Mouse (Mus musculus) adrenal gland, postnatal 36 days (tissue): Measurements from ENCODE around the gene Anks1. TPM values are rescaled to one million over a fixed set of nuclear protein-coding genes. Genes with fewer than 3 reads are reported as not detected.
A peak's percentile ranks its signal among the peaks of the same experiment; 100 is the strongest.

Experiments
- DNase-seq, 2 experiments: peaks; one replicate each; pipeline ENCODE4 v3.0.0; 2021; ENCODE audit warnings: mixed read lengths in 1 of 2
- total RNA-seq, 2 experiments: library from RNA; stranded (reverse); gene quantifications; 2 replicates each; pipeline ENCODE4 v1.2.3; 2021

The Anks1 gene
- total RNA-seq, 2 experiments from 2014 or later, result 22.3 to 27.7 TPM

DNA sequence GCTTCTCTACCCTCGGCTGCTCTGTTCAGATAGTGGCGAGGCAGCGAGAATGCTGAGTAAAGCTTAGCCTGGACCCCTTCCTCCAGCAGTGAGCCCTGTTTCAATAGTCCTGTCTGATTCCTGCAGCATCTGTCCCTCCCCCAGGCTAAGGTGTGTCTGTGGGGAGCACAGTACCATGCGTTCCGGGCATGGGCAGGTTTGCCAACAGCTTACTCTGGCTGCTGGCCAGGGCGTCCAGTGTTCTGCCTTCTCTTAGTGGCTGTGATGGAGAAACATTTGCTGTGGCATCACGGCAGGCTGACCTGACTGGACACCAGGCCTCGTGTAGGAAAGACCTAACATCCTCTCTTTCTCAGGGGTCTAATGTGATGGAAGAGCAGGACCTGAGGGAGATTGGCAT is 141.1 kb downstream of the Anks1 start:
- DNase-seq, result peak in 1 of 2 experiments; percentile 64

DNA sequence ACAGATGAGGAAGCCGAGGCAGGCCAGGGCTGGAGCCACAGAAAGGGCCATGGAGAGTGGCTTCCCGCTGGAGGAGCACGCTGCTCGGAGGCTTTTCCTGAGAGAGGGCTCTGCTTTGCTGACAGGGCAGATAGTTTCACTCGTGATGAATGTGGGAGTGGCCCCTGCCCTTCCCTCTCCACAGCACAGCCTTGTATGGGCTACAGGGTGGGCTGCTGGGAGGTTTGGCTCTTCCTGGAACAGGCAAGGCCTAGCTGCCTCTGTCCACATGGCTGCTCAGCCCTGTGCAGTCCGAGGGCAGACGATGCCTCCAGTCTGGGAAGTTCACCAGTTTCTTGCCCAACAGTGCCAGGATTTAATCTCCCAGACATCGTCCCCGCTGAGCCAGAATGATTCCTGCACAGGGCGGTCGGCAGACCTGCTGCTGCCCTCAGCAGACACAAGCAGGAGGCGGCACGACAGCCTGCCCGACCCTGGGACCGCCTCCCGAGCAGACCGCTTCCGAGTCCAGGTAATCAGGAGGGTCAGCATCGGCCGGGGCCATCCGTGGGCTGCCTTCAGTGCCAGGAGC is 143.3 kb downstream of the Anks1 start:
- no peak for DNase-seq

DNA sequence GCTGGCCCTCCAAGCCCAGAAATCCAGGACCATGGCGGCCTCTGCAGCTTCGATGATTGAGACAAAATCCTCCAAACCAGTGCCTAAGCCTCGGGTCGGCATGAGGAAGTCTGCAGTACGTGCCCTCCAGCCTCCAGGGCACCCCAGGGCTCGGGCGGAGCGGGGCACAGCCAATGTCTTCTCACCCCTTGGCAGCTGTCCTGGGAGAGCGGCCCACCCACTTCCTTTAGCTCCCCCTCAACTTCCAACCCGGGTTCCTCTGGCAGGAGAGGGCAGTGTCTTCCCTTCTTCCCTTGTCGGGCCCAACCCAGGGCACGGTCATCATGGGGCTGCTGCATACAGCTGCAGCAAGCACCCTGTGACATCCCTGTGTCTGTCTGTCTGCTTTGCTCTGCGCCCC is 149.2 kb downstream of the Anks1 start:
- no peak for DNase-seq

DNA sequence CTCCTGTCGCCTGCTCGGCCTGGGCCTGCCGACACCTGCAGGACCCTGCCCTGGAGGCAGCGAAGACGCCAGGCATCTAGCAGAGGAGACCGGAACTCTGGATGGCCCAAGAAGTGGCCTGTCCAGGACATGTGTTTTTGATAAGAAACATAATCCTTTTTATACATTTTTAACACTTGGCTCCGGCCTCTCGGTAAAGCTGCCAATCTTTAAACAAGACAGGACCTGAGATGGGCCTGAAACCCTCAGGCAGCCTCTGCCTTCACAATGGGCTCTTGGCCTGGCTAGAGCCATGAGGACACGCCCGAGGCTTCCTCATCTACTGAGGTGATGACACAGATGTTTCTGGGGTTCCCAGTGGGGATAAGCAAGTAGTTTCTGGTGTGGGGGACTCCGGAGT is 151.6 kb downstream of the Anks1 start:
- no peak for DNase-seq

DNA sequence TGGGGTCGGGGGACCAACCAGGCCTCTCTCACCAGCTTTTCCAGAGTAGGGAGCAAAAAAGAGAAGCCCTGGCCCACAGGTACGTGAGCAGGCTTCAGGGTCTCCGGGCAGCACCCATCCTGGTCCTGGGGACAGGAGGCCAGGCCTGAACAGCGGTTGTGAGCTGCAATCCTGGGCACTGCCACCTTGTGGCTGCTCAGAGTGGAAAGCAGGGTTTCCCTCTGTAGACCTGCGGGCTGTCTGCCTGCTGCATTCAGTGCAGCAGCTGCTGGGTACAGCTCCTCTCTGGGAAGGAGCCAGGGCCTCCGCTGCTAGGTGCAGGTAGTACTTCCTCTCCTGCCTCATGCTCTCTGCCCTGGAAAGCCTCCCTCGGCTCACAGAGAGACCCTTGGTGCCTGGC is 152.4 kb downstream of the Anks1 start:
- DNase-seq, result peak; percentile 35 to 52

DNA sequence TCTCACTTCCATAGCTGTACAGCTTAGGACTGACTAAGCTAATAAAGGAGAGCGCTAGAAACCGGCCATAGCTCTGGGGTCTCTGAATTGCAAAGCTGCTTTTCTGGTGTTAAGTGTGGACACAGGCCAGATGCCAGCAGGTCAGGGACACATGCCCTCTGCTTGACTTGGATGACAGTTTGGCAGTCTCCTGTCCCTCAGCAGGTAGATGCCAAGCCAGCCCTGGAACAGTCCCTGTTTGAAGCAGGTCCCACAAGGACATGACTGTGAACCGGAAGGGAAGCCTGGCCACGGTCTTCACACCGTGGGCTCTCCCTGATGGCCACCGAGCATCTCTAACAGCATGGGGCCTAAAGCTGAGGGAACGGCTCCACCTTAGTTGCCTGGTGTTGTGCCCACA is 153.6 kb downstream of the Anks1 start:
- peak in 1 of 2 experiments; percentile 37 for DNase-seq

DNA sequence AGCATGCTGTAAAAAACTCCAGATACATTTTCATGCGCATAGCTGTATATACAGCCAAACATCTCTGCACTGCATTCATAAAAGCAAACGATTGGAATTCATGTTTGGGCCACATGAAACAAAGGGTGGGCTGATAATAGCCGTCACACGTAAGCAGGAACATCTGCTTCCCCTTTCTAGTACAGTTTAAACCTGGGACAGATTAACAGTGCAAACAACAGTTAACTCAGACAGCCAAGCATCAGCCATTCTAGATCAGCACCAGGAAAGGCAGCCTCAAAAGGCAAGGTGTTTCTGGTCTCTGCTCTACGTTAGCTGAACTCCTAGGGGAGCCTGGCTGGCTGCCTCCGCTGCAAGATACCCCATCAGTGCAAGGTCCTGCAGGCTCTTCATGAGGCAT is 154.1 kb downstream of the Anks1 start:
- DNase-seq, result no peak

DNA sequence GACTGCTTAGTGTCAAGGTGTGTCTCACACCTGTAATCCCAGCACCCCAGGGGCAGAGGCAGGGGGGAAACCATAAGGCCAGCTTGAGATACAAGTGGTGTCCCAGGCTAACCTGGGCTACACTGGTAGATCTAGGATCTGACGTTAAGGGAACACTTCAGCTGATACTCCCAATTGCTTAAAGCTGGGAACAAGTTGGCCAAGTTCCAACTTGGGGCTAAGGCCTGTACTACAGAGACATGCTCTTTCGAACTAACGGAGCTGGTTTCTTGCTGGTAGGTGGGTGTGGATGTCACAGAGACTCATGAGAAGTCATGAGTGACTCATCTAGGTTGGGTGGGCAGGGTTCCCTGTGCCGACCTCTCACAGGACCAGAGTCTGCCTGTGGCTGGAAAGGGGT is 158.2 kb downstream of the Anks1 start:
- no peak for DNase-seq

DNA sequence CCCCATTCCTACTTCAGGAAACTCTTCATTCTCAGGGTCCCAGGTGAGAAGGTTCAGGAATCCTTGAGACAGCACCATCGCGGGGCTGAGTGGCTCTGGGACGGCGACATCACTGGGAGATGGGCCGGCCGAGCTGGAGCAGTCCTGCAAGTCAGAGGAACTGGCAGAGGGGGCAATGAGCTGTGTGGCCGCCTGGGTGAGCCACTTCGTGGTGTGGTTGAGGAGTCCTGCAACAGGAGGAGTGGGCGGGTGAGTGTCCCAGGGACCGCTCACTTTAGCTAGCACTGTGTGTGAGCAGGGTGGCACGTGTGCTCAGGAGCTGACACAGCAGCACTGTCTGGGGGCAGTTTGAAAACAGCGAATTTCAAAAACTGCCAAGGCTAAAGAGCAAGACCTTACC is 160.3 kb downstream of the Anks1 start:
- no peak for DNase-seq

DNA sequence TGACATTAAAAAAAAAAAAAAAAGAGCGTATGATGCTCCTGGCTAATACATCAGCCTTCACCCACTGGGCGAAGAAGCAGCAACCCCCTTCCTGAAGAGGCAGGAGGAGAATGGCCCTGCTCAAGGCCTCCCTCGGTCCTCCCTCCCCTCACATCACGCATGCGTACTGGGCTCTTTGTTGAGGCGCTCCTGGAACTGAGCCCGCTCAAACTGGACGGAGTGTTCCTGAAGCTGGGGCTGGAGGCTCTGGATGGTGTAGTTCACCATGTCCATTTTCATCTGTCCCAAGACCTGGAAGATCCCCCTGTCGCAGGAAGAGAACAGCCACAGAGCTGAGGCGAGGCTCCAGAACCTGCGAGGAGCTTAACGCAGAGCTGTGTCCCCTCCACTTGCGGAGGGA is 161.2 kb downstream of the Anks1 start:
- DNase-seq, result peak; percentile 85 to 91

DNA sequence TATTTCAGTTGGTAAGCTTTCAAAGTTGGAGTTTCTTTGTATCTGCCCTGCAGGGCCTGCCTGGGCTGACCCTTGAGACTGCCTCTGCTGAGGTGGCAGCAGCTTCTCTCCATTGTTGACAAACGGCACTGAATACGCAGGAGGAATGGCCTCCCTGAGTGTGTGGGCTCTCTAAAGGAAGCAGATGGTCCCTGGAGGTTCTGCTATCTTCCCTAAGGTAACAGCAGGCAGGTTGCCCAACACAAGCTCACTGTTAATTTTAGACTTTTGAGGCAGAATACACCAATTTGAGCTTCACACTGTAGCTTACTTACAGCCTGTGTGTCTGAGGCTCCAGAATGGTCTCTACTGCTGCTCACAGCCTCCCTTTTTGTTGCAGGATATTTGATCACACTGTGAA is 163.6 kb downstream of the Anks1 start:
- no peak for DNase-seq

DNA sequence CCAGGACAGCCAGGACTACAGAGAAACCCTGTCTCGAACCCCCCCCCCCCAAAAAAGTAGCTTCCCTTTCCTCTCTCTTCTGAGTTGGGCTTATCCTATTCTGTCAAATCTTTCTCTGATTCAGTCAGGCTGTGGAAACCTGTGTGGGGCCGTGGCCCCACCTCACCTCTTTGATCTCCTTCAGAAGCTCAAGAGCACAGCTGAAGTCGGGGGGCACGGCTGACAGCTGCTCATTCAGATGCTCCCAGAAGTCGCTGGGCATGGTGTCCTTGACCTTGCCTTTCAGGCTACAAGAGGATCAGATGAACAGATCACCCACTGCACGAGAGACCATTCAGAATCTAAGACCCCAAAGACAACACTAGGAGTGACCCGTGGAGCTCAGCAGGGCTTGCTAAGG is 165.4 kb downstream of the Anks1 start:
- no peak for DNase-seq

DNA sequence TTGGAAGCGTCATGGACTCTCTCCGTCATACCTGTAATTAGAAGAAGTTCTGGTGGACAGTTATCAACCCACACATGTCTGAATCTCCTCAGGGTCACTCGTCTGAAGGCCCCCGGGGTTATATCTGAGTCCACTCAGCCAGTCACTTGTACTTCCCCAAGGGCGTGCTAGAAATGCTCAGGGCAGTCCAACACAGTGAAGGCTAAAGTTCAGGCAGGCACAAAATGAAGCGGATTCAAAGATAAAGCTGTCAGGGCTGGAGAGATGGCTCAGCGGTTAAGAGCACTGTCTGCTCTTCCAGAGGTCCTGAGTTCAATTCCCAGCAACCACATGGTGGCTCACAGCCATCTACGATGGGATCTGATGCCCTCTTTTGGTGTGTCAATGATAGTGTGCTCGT is 168.9 kb downstream of the Anks1 start:
- no peak for DNase-seq

DNA sequence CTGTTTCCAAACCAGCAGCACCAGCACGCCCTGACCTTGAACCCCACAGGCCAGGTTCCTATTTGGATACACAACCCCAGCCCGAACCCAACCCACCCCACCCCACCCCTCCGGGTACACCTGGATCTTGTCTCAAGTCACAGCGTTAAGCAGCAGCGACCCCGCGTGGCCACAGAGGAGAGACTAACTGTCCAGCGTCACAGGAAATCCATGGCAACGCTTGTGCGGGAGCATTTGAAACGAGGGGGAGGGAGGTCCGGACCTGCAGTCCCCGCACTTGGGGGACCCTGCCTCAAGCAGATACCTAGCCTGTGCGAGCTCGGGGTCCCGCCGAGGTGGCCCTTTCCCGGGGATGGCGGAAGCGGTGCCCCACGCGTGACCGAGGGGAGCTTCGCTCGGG is 170.5 kb downstream of the Anks1 start:
- DNase-seq, result peak; percentile 91 to 93

DNA sequence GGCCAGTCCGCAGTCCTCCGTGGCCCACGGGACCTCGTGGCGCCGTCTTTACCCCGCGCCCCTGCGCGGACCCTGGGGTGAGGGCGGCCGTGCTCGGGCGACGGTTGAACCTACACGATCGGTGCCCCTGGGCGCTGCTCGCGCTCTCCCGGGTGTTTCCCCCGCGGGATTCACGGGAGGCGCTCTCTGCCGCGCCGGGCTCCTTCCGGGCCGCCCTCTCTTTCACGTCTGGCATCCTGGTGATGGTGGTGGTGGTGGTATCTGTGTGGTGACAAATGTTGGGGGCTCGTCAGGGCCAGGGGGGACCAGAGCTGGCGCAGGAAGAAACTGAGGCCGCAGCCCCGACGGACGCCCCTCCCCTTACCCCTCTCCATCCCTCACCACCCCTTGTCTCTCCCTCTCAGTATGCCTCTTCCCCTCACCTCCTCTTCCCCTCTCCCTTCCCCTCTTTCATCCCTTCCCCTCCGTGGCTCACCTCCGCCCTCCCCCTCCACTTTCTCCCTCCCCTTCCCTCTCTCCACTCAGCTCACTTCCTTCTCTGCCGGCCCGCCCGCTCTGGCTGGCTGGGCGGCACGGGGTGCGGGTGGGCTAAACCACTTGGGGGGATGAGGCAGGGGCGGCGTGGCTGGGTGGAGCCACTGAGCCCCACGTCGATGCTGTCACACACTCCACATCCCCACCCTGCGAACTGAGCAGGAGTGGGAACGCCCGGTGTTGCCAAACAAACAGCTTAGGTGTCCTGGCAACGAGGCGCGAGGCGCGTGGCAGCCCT is 171.1 kb downstream of the Anks1 start, which contains the start of gene Tcp11:
Gene Tcp11, minus strand, starts transcription at position 595 of the 772 bp plus-strand sequence.
- peak; percentile 24 to 39 for DNase-seq

DNA sequence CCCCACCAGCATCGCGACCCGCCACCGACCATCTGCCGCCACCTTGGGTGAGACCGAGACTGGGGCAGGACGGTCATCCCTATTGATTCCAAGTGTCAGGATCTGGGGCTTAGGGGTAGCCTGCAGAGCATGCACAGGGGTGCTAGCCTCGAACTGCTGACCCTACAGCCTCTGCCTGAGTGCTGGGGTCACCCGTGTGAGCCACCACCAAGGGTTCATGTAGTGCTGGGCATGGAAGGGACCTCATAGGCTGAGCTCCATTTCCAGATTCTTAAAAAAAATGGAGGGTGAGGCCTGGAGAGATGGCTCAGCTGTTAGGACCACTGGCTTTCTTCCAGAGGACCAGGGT is 171.7 kb downstream of the Anks1 start:
- DNase-seq, result no peak

DNA sequence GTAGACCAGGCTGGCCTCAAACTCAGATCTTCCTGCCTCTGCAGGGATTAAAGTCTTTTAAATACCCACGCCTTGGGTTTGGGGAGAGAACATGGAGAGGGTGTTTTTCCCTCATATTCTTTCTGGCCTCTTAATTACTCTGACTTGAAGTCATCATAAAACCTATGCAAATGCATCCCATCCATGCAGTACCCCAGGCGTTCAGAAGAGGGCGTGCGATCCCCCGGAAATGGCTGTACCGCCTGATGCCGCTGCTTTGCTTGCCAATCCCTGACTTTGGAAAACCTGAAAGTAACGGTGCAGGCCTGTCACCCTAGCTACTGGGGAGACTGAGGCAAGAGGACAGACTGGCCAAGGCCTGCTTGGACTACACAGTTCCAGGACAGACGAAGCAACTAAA is 172.3 kb downstream of the Anks1 start:
- DNase-seq, result peak; percentile 64 to 68

DNA sequence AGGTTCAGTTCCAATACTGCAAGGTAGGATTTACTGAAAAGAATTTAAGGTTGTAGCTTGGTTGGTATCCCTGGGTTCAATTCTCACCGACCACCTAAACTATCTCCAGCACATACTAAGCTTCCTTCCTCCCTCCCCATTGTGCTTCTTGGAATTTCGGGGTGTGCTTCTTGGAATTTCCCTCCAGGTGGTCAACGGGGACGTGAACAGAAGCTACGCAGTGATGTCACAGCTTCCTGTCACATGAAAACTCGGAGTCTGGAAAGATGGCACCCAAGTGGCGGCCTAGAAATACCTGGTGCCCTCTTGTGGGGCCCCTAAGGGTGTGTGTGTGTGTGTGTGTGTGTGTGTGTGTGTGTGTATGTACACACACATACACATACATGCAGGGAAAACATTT is 172.8 kb downstream of the Anks1 start:
- no peak for DNase-seq

DNA sequence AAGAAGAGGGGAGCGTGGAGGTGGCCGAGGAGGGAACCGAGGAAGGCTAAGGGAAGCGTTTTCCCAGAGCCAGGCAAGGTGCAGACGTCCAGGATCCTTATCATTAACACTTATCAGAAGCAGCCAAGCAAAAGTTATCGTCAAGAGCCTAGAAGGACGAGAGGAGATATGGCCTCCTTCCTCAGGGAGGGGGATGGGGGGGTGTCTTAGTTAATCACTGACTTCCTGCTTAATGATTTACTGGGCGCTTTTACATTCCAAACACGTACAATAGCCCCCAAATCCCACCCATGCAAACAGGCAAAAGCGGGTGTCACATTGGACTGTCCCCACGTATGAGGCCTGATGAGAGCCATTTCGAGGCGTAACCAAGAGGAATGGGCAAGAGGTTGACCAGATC is 173.8 kb downstream of the Anks1 start:
- DNase-seq, result no peak

DNA sequence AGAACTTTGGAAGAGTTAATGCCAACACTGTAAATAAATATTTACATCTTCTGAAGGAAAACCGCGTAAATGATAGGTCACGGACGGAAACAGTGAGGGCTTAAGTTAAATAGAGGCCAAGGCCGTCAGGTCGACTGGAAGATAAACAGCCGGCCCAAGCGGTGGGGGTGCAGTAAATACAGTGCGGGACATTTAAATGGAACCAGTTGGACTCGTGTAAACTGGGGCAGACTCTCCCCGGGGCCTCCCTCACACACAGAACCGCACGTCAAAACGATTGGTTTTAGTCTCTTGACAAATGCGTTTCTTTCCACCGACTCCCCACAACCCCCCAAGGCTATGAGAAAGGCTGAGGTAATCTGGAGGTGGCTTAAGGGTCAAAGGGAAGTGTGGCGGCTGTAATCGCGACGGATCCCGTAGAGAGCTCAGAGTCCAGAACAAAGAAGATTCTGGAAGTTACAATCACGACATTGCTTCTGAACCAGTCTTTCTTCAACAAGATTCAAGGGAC is 175.3 kb downstream of the Anks1 start:
- DNase-seq, result peak; percentile 23 to 29

DNA sequence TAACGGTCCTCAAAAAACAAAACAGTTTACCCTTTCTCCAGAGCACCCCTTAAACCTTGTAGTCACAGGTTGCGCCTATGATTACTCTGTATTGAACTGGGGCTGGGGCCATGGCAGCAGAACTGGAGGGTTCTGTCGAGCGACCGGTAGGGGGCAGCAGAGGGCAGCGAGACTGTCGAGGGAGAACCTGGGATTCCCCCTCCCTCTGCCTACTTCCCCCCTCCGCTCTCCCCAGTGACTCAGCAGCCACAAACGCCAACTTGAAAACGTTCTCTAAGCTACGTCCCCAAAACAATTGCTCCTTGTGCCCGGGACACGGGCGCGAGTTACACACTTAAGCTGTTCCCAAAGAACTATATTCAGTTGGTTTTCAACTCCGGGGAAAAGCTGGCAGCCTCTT is 175.9 kb downstream of the Anks1 start:
- peak; percentile 95 to 97 for DNase-seq

DNA sequence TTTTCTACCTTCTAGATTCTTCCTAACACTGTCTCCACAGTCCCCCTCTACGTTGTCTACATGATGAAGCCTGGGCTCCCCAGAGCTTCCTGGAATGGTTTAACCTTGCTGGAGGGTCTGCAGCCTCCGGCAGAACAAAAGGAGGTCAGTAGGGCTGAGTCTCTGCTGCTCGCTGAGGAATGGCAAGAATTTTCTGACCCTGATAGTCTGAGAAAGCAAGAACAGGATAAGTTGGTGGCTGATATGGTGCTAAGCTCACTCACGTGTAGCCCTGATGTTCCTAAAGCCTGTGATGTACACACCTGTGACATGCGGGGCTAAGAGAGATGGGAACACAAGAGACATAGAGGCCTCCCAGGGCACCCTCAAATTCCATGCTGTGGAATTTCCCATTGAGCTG is 178.3 kb downstream of the Anks1 start:
- no peak for DNase-seq

DNA sequence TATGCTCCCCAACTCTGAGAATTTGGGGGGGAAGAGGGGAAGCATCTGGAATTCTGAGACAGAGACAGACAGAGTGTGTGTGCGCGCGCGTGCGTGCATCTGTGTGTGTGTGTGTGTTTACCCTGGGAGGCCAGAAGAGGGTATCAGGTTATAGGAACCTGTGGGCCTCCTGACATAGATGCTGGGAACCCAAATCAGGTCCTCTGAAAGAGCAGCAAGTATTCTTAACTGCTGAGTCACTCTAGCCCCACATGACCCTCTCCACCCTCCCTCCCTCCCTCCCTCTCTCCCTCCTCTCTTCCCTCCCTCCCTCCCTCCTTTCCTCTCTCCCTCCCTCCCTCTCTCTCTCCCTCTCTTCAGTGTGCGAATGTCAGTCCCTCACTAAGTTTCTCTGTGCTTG is 179.6 kb downstream of the Anks1 start:
- no peak for DNase-seq

DNA sequence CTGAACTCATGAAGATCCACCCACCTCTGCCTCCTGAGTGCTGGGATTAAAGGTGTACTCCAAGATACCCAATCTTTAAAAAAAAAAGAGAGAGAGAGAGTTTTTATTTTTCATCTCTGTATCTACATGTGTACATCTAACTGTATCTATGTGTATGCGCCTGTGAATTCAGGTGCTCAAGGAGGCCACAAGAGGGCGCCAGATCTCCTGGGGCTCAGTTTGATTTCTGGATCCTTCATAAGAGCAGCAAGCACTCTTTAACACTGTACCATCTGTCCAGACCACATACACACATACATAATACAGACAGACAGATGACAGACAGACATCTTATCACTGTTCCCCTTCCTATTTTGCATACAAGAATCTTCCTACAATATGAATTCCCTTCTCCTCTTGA is 183.2 kb downstream of the Anks1 start:
- DNase-seq, result no peak
